Mouse (Mus musculus): Measurements from ENCODE around the gene Gm17693. TPM values are rescaled to one million over a fixed set of nuclear protein-coding genes. Genes with fewer than 3 reads are reported as not detected.
"Not testable (repeated sequence)": the region's sequence is repeated elsewhere in the genome, so short reads cannot be mapped to it uniquely, and the experiment has no call there.

The Gm17693 gene
- not detected in 2 replicates for total RNA-seq (2014; rRNA removed; ENCODE audit: low replicate concordance)
- polyA plus RNA-seq (2015; fragmentation: Nextera tagmentation; extraction: Ambion mirVana): not detected in 2 replicates

DNA sequence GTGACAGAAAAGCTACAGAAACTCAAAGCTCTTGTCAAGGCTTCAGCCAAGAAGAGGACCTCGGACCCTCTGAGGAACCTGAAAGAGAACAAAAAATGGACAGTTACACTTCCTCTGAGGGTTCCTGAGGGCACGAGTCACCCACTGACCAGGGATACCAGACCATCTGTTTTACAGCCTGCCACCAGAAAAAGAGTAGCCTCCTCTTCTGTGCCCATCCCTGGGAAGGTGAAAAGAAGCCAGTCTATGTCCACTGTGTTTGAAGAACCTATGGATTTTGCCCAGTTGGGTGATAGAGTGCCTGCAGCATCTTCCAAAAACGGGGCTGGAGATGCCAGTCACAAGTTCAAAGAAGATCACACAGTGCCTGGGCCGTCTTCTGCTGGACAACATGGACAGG, at the start of gene Gm17693:
TSS of gene Gm17693 (plus strand) at position 301 of the 400 bp plus-strand sequence.
- no CpG with 5 or more reads among the region's 4 CpGs for WGBS

More for the DNA sequence above, at the start of gene Gm17693:
- not testable (repeated sequence) for H3K4me3 ChIP-seq (ENCODE audit: low read depth, low read length); H3K4me2 ChIP-seq (ENCODE audit: low read depth, low read length); H3K4me1 ChIP-seq (ENCODE audit: control insufficient read depth, insufficient read depth); H3K36me3 ChIP-seq (replicated peaks; ENCODE audit: control insufficient read depth, insufficient read depth, low read length); H3K27me3 ChIP-seq (ENCODE audit: control insufficient read depth, insufficient read depth, low read length); H3K27ac ChIP-seq (ENCODE audit: low read depth); H3K9me3 ChIP-seq (replicated peaks; ENCODE audit: control insufficient read depth, low read length); H3K9ac ChIP-seq (replicated peaks; ENCODE audit: low read depth, low read length); ATAC-seq (ENCODE audit: insufficient read depth, low read depth); DNase-seq (ENCODE audit: low spot score)
